In genomic region chr12:40458977-40459376, GRCm38 (mm10) we compare ENCODE assay signal across 9 mouse cellular contexts. TPM values are rescaled to one million over a fixed set of nuclear protein-coding genes. Genes with fewer than 3 reads are reported as not detected.
A peak's percentile ranks its signal among the peaks of the same experiment; 100 is the strongest.
DNase-seq lines count a peak whose midpoint lies in the region; ATAC-seq lines count a peak whose summit lies in the region.
"Had no signal": no experiment of that assay in that cellular context is flagged by ENCODE, and none has a peak within 500 bp of the region (broad histone marks: within the 10 kb centered on the region; RNA-seq: fewer than 3 reads in every experiment).

No protein-coding gene starts in this region.

- no peak overlapping the region for H3K27ac ChIP-seq in neural tube, embryonic 15.5 days (replicated peaks)
- H3K27ac ChIP-seq: macrophage had no signal

- H3K27me3 ChIP-seq in neural tube, embryonic 15.5 days (replicated peaks), result no peaks in the 10 kb centered on the region

- H3K9ac ChIP-seq in neural tube, embryonic 15.5 days (replicated peaks), result no peak overlapping the region

- H3K4me2 ChIP-seq in neural tube, embryonic 15.5 days, result no peak overlapping the region

- intact Hi-C loops in heart, postnatal 25 days (cut with DNase I), result no loop called here

- DNase-seq in neural tube, embryonic 10.5 days (ENCODE audit: extremely low spot score, low spot score), result peak; percentile 9
- DNase-seq in heart, postnatal 25 days (ENCODE audit: low spot score), result peak; percentile 52
- peak; percentile 32 to 56 for DNase-seq in kidney, postnatal 4 days
- DNase-seq in layer of hippocampus, adult 8-10 months (ENCODE audit: low spot score in 2 of 2), result no peak
- DNase-seq in ovary, postnatal 10 days (ENCODE audit: low spot score), result no peak
- no peak for DNase-seq in retina, embryonic 14.5 days (ENCODE audit: low spot score)
- DNase-seq: thymus, postnatal 14 days had no signal

- WGBS in neural tube, embryonic 15.5 days, result 78% methylated on average over 3 of the region's 3 CpGs

- no peak overlapping the region for H3K4me3 ChIP-seq in neural tube, embryonic 15.5 days (replicated peaks)

- H3K4me1 ChIP-seq in neural tube, embryonic 15.5 days, result peaks cover 19% of the 10 kb centered on the region

- no peaks in the 10 kb centered on the region for H3K9me3 ChIP-seq in neural tube, embryonic 15.5 days (replicated peaks)

- no peaks in the 10 kb centered on the region for H3K36me3 ChIP-seq in neural tube, embryonic 15.5 days

- no peak for ATAC-seq in neural tube, embryonic 15.5 days (ENCODE audit: low FRiP score)

RNA-seq across cellular contexts. Expression of gene Dock4, which starts 13.2 kb away (rescaled TPM):
- polyA plus RNA-seq in neural tube, embryonic 15.5 days (2015; fragmentation: Nextera tagmentation; extraction: Ambion mirVana), result 25.4 and 34.6 TPM in 2 replicates
- total RNA-seq in heart, postnatal 25 days (2021), result 10 to 100 TPM; 11.7 to 12.9 TPM
- 100 to 1,000 TPM; 196 to 242 (median 222) TPM for total RNA-seq in layer of hippocampus, adult 8-10 months (2022)

RNA-seq across cellular contexts. Expression of gene Zfp277, which starts 13.3 kb away (rescaled TPM):
- polyA plus RNA-seq in neural tube, embryonic 15.5 days (2015; fragmentation: Nextera tagmentation; extraction: Ambion mirVana), result 28.0 and 30.5 TPM in 2 replicates
- total RNA-seq in heart, postnatal 25 days (2021), result 10 to 100 TPM; 11.0 to 11.7 TPM
- 10 to 100 TPM; 26.3 to 28.7 (median 26.9) TPM for total RNA-seq in layer of hippocampus, adult 8-10 months (2022)

Comparison
In these comparisons a context has a peak if more than half of its experiments do, and no peak if none do; other contexts are left out.
1. DNase-seq: peak in neural tube, embryonic 10.5 days (single experiment), heart, postnatal 25 days (single experiment) and kidney, postnatal 4 days (2 of 2); none in layer of hippocampus, adult 8-10 months (0 of 2), ovary, postnatal 10 days (single experiment) and retina, embryonic 14.5 days (single experiment).
2. RNA of gene Dock4, which starts 13.2 kb away (total RNA-seq): 196 to 242 TPM in layer of hippocampus, adult 8-10 months; 11.7 to 12.9 TPM in heart, postnatal 25 days; every median in the first group is over 10 times any median in the second.